Mouse (Mus musculus) kidney, adult 2 months (tissue): ENCODE measurements around the gene Sgca.

ENCODE experiments used
- CTCF ChIP-seq: fragments of 200-500 bp; conservative IDR thresholded peaks from 2 replicates; pipeline ENCODE4 v1.5.1; 2011; ENCODE audit warnings: low read depth, mild to moderate bottlenecking, control low read depth, low read length, moderate library complexity, mixed read lengths; ENCODE audit not compliant: insufficient read depth, insufficient read length
- POLR2A ChIP-seq: fragments of 200-500 bp; IDR thresholded peaks from one replicate; pipeline ENCODE4 v1.6.1; 2011; ENCODE audit warnings: low read depth, low read length, control low read depth

DNA sequence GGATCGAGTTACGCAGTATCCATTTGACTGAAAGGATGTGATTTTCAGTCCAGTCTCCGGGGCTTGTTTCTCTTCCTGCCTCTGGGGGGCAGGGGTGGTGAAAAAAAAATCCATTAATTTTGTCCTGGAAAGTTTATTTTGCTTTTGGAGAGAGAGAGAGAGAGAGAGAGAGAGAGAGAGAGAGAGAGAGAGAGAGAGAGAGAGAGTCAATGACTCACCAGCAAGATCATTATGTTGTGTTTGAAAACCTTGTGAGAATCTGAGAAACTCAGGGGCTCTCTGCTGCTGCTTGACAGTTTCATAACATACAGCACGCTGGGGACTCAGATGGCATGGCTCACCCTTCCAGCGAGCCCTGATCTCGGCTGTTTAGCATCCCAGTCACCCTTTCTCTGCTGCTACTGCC, 55.1 kb downstream of the Sgca start:
- TF ChIP-seq CTCF (no peak), POLR2A (no peak)
